Mouse (Mus musculus) kidney, adult 9 months (tissue): ENCODE data around the gene Gm19345.

Experiments used
- DNase-seq: peaks from one replicate; pipeline ENCODE4 v3.0.0; 2022

Gene Gm19345

GRCm38 (mm10) chr7:19829694-19830093 is 22.1 kb upstream of the Gm19345 start:
- DNase-seq = no peak

- DNase-seq = peak; percentile 98
These were observed 21.1 kb upstream of the Gm19345 start for GRCm38 (mm10) chr7:19830682-19831156.

- no peak for DNase-seq
These were observed 20.0 kb upstream of the Gm19345 start for GRCm38 (mm10) chr7:19831837-19832236.

- no peak for DNase-seq
These were observed 17.7 kb upstream of the Gm19345 start for GRCm38 (mm10) chr7:19834055-19834454.

- DNase-seq = peak; percentile 36
These were observed 15.0 kb upstream of the Gm19345 start for GRCm38 (mm10) chr7:19836843-19837242.

GRCm38 (mm10) chr7:19840371-19840770 is 11.4 kb upstream of the Gm19345 start:
- no peak for DNase-seq

- no peak for DNase-seq
These were observed 10.9 kb upstream of the Gm19345 start for GRCm38 (mm10) chr7:19840936-19841335.

- peak; percentile 68 for DNase-seq
These were observed 10.0 kb upstream of the Gm19345 start for GRCm38 (mm10) chr7:19841686-19842413.

- DNase-seq = peak; percentile 92
These were observed 8.8 kb upstream of the Gm19345 start for GRCm38 (mm10) chr7:19842885-19843504.

GRCm38 (mm10) chr7:19843561-19843960 is 8.2 kb upstream of the Gm19345 start:
- DNase-seq = peak; percentile 88

GRCm38 (mm10) chr7:19844521-19845171 is 7.2 kb upstream of the Gm19345 start:
- no peak for DNase-seq

GRCm38 (mm10) chr7:19853526-19853925 is 1.7 kb downstream of the Gm19345 start:
- no peak for DNase-seq

GRCm38 (mm10) chr7:19855663-19856062 is 3.9 kb downstream of the Gm19345 start:
- no peak for DNase-seq

GRCm38 (mm10) chr7:19856283-19856682 is 4.5 kb downstream of the Gm19345 start:
- DNase-seq = no peak

- no peak for DNase-seq
These were observed 7.9 kb downstream of the Gm19345 start for GRCm38 (mm10) chr7:19859740-19860139.

- no peak for DNase-seq
These were observed 9.4 kb downstream of the Gm19345 start, which contains the start of gene Ceacam16 for GRCm38 (mm10) chr7:19861199-19861598. Ceacam16 (minus strand) TSS chr7:19861299.

GRCm38 (mm10) chr7:19864241-19864640 is 12.4 kb downstream of the Gm19345 start:
- no peak for DNase-seq

GRCm38 (mm10) chr7:19865246-19866036 is 13.6 kb downstream of the Gm19345 start:
- no peak for DNase-seq

GRCm38 (mm10) chr7:19866490-19866889 is 14.7 kb downstream of the Gm19345 start:
- peak; percentile 84 for DNase-seq

- DNase-seq = no peak
These were observed 16.1 kb downstream of the Gm19345 start for GRCm38 (mm10) chr7:19867751-19868399.

- DNase-seq = peak; percentile 59
These were observed 19.4 kb downstream of the Gm19345 start for GRCm38 (mm10) chr7:19871137-19871621.

- DNase-seq = peak; percentile 60
These were observed 20.3 kb downstream of the Gm19345 start for GRCm38 (mm10) chr7:19871943-19872601.
